Mouse (Mus musculus): ENCODE measurements around the gene Accs. TPM values are rescaled to one million over a fixed set of nuclear protein-coding genes. Genes with fewer than 3 reads are reported as not detected.

Gene Accs
- total RNA-seq, 2 experiments from 2014 or later: 5.0 to 5.3 TPM

Other genes starting within 250 kb of the Accs start
- gene Alx4, start 207.6 kb downstream of the Accs start, total RNA-seq (2021): 1 to 10 TPM; 1.1 to 1.3 TPM
- gene Ext2, start 27.4 kb downstream of the Accs start, total RNA-seq (2021): 10 to 100 TPM; 55.5 to 58.1 TPM
- gene Accsl, start 19.2 kb upstream of the Accs start, total RNA-seq (2021): under 1 TPM; 0.30 to 0.51 TPM
- 10 to 100 TPM; 62.6 to 66.5 TPM for gene Gm13889, start 107.3 kb upstream of the Accs start, total RNA-seq (2021)
- gene Gm27027, start 146.4 kb upstream of the Accs start, total RNA-seq (2021): not detected
- gene Alkbh3, start 160.9 kb upstream of the Accs start, total RNA-seq (2021): 10 to 100 TPM; 26.9 to 29.2 TPM

All from left cerebral cortex, postnatal 10 days (tissue).